Mouse (Mus musculus): ENCODE data around the gene Dedd2. TPM values are rescaled to one million over a fixed set of nuclear protein-coding genes. Genes with fewer than 3 reads are reported as not detected.
"Not testable (repeated sequence)": the region's sequence is repeated elsewhere in the genome, so short reads cannot be mapped to it uniquely, and the experiment has no call there.

The Dedd2 gene
- polyA plus RNA-seq (2014; fragmentation: Nextera tagmentation; extraction: Ambion mirVana), result 14.9 and 15.3 TPM in 2 replicates

DNA sequence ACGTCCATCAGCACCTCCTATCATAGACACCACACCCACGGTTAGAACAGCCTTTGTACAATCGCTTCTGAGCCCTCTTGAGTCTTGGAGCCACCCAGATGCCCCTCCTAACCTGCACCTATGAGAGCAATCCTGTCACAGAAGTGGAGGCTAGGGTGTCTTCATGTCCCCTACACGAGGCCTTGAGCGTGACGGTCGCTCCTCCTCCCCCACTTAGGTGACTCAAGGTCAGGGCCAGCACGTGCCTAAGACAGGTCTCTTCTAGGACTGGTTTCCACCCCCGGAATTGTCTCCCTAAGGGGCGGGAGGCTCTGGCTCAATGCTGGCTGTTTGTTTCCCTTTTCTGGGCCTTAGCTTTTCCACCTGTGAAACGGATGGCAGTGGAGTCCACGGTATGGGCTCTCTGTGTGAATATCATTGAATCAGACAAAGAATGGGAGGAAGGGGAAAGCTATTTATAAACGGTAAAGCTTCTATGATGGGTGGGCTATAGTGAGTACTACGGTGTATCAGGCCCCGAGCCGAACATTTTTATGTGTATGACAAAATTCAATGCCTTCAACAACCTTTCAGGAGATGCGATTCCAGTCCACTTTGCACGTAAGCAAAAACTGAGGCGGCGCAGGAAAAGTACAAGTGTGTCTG, at the start of gene Dedd2:
Dedd2 (minus strand) TSS at position 159 of the 645 bp plus-strand sequence.
- peak within 1 kb of the TSS; percentile 70 for H3K4me2 ChIP-seq (ENCODE audit: low read depth, low read length)
- peaks cover 11% of the 10 kb centered on the region for H3K36me3 ChIP-seq (ENCODE audit: control insufficient read depth, insufficient read depth, low read length)
- H3K4me3 ChIP-seq (ENCODE audit: low read depth, low read length), result peak within 1 kb of the TSS; percentile 68
- no peaks in the 10 kb centered on the region for H3K9me3 ChIP-seq (ENCODE audit: control insufficient read depth, low read length)
- peak; percentile 2; the same call in 1 of the 2 replicates for ATAC-seq (ENCODE audit: low read depth)
- WGBS, result 8% methylated on average over 20 of the region's 20 CpGs
- H3K9ac ChIP-seq (replicated peaks; ENCODE audit: low read depth, low read length), result peak within 1 kb of the TSS; percentile 57
- no peaks in the 10 kb centered on the region for H3K27me3 ChIP-seq (ENCODE audit: control insufficient read depth, insufficient read depth, low read length)
- peaks cover 21% of the 10 kb centered on the region for H3K4me1 ChIP-seq (ENCODE audit: control insufficient read depth, insufficient read depth, low read length)
- H3K27ac ChIP-seq (ENCODE audit: low read depth, low read length), result peak within 1 kb of the TSS; percentile 82

DNA sequence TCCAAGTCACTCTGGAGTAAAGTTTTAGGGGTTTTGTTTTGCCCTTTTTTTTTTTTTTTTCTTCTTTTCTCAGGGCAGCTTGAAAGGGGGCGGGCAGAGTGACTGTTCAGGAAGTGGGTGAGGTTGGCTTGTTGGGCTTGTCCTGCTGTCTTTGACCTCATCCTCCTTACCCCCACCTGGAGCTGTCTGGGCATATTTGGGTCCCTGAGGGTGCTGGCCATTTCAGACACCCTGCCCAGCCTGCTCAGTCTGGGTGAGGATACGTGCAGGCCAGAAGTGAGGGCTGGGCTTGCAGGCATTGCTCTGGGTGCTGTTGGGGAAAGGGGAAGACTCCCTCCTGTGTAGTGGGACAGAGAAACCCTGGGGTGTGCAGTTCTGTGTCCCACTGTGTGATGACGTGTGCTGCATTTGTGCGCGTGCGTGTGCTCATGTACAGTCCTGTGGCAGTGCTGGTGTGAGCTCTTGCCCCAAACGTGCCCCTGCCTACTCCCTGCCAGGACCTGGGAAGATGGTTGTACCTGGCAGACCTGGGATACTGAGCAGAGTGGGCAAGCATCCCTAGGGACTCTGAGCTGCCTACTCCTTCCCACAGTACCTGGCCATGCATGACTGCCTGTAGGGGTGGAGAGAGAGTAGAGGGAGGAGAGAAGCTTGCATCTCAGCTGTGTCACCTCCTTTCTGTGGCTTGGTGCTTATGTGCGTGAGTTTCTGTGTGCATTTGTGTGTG, 49.3 kb upstream of the Dedd2 start:
- Histone ChIP-seq H3K27me3 (ENCODE audit: control insufficient read depth, insufficient read depth, low read length) (no peaks in the 10 kb centered on the region), H3K27ac (ENCODE audit: low read depth, low read length) (no peak overlapping the region), H3K4me2 (ENCODE audit: low read depth, low read length) (peak overlapping the region; percentile 83), H3K9ac (replicated peaks; ENCODE audit: low read depth, low read length) (0 out of 2 replicates have a peak overlapping the region, but pooled peaks have one; percentile 7), H3K9me3 (ENCODE audit: control insufficient read depth, low read length) (no peaks in the 10 kb centered on the region), H3K4me1 (ENCODE audit: control insufficient read depth, insufficient read depth, low read length) (peaks cover 23% of the 10 kb centered on the region; the same call in 1 of the 2 replicates), H3K4me3 (ENCODE audit: low read depth, low read length) (peak overlapping the region; percentile 69; the same call in 1 of the 2 replicates), H3K36me3 (ENCODE audit: control insufficient read depth, insufficient read depth, low read length) (peaks cover 17% of the 10 kb centered on the region; the same call in 1 of the 2 replicates)
- WGBS, result 86% methylated on average over 8 of the region's 8 CpGs
- ATAC-seq (ENCODE audit: low read depth), result no peak

DNA sequence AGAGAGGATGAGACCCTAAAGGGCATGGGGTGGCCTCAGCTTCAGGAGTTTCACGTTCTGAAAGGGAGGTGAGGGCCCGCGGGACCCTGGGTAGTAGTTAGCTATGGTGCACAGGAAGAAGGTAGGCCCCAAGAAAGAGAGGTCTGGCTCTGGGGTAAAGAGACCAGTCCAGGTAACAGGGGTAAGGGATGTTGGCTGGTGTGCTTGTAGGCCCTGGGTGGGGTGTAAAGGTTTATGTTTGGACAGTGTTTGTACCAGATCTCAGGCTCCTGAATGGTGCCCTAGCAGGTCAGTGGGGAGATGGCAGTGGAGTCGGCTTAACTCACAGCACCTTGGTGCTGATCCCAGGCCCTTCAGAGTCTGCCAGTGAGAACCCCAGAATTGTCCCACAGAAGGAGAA, 48.6 kb upstream of the Dedd2 start:
- WGBS, result 34% methylated on average over 4 of the region's 4 CpGs
- H3K27me3 ChIP-seq (ENCODE audit: control insufficient read depth, insufficient read depth, low read length), result no peaks in the 10 kb centered on the region
- ATAC-seq (ENCODE audit: low read depth), result no peak
- H3K9ac ChIP-seq (replicated peaks; ENCODE audit: low read depth, low read length), result peak overlapping the region; percentile 81
- H3K4me2 ChIP-seq (ENCODE audit: low read depth, low read length), result peak overlapping the region; percentile 83
- H3K4me3 ChIP-seq (ENCODE audit: low read depth, low read length), result peak overlapping the region; percentile 69
- H3K4me1 ChIP-seq (ENCODE audit: control insufficient read depth, insufficient read depth, low read length), result peaks cover 20% of the 10 kb centered on the region; the same call in 1 of the 2 replicates
- peak overlapping the region; percentile 90; the same call in 1 of the 2 replicates for H3K27ac ChIP-seq (ENCODE audit: low read depth, low read length)
- no peaks in the 10 kb centered on the region for H3K9me3 ChIP-seq (ENCODE audit: control insufficient read depth, low read length)
- peaks cover 17% of the 10 kb centered on the region; the same call in 1 of the 2 replicates for H3K36me3 ChIP-seq (ENCODE audit: control insufficient read depth, insufficient read depth, low read length)

DNA sequence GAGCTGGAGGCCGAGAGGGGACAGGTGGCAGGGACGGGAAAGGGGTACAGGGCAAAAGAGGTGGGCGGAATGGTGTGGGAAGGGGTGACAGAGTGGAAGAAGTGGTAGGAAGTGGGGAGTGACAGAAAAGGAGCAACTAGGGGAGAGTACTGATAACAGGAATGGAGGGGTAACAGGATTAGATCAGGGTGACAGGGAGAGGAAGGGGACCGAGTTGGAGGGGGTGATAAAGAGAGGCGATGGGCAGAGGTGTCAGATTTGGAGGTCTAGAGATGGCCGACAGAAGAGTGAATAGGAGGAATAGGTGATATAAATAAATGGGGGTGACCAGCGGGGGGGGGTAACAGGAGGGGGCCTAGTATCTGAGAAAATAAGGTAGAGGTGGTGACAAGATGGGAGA, 48.2 kb upstream of the Dedd2 start:
- peaks cover 13% of the 10 kb centered on the region; the same call in 1 of the 2 replicates for H3K36me3 ChIP-seq (ENCODE audit: control insufficient read depth, insufficient read depth, low read length)
- H3K9ac ChIP-seq (replicated peaks; ENCODE audit: low read depth, low read length), result peak overlapping the region; percentile 81
- H3K27ac ChIP-seq (ENCODE audit: low read depth, low read length), result peak overlapping the region; percentile 90
- no peaks in the 10 kb centered on the region for H3K9me3 ChIP-seq (ENCODE audit: control insufficient read depth, low read length)
- peak overlapping the region; percentile 69 for H3K4me3 ChIP-seq (ENCODE audit: low read depth, low read length)
- H3K4me2 ChIP-seq (ENCODE audit: low read depth, low read length), result peak overlapping the region; percentile 83
- ATAC-seq (ENCODE audit: low read depth), result no peak
- no peaks in the 10 kb centered on the region for H3K27me3 ChIP-seq (ENCODE audit: control insufficient read depth, insufficient read depth, low read length)
- peaks cover 18% of the 10 kb centered on the region; the same call in 1 of the 2 replicates for H3K4me1 ChIP-seq (ENCODE audit: control insufficient read depth, insufficient read depth, low read length)
- 5% methylated on average over 7 of the region's 7 CpGs for WGBS

DNA sequence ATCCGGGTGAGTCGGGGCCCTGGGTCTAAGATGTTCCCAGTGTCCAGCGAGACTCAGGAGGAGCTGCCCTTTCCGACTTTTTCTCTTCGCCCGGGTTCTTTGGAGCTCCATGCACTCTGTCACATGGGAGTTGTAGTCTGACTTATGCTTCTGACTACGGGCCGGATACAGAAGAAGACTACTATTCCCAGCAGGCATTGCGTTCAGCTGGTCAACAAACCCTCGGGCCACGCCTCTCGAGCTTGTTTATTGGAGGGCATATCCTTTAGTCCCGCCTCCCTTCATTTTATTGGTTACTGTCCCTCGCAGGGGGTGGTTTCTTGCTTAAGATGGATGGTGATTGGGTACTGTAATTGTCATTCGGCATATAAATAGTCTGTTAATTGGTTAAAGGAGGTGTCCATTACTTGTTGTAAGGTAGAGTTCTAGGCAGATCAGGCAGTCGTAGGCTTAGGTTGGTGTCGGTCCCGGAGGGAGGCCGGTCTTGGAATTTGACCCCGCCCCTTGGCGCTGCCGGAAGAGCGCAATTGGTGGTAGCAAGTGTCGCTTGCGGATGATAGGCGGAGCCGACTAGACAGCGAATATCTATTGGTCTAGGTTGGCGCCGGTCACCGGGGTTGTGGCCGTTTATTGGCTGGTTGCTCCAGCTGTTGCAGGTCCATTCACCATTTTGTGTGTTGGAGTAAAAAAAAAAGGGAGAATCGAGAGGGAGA, 47.5 kb upstream of the Dedd2 start:
- Histone ChIP-seq H3K4me3 (ENCODE audit: low read depth, low read length) (peak overlapping the region; percentile 69), H3K9me3 (ENCODE audit: control insufficient read depth, low read length) (no peaks in the 10 kb centered on the region), H3K9ac (replicated peaks; ENCODE audit: low read depth, low read length) (peak overlapping the region; percentile 81), H3K4me1 (ENCODE audit: control insufficient read depth, insufficient read depth, low read length) (peaks cover 18% of the 10 kb centered on the region; the same call in 1 of the 2 replicates), H3K27me3 (ENCODE audit: control insufficient read depth, insufficient read depth, low read length) (no peaks in the 10 kb centered on the region), H3K36me3 (ENCODE audit: control insufficient read depth, insufficient read depth, low read length) (peaks cover 10% of the 10 kb centered on the region; the same call in 1 of the 2 replicates), H3K27ac (ENCODE audit: low read depth, low read length) (peak overlapping the region; percentile 90), H3K4me2 (ENCODE audit: low read depth, low read length) (peak overlapping the region; percentile 83)
- WGBS, result under 1% methylated on average over 33 of the region's 33 CpGs
- ATAC-seq (ENCODE audit: low read depth), result peak; percentile 96

DNA sequence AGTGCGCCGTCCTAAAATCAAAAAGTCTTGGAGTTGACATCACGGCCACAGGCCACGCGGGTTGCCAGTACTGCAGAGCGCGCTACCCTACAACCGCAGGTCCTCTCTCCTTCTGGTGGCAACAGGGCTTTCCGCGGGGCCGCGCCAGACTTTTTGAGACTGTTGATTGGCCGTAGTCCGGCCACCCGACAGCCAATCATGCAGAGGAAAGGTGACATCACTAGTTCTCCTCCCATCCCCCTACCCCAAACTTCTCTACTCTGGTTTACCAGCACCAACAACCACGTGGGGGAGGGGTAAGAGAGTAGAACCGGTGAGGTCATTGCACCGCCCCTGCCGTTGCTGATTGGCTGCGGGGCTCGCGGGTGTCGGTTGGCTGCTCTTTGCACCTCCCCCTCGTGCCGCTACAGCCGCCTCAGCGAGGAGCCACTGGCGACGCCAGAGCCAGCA, 46.9 kb upstream of the Dedd2 start, which contains the start of gene Cic:
Cic (plus strand) TSS at position 404 of the 450 bp plus-strand sequence.
- peak within 1 kb of the TSS; percentile 90 for H3K27ac ChIP-seq (ENCODE audit: low read depth, low read length)
- peak within 1 kb of the TSS; percentile 81 for H3K9ac ChIP-seq (replicated peaks; ENCODE audit: low read depth, low read length)
- H3K4me2 ChIP-seq (ENCODE audit: low read depth, low read length), result peak within 1 kb of the TSS; percentile 83
- H3K9me3 ChIP-seq (ENCODE audit: control insufficient read depth, low read length), result no peaks in the 10 kb centered on the region
- under 1% methylated on average over 29 of the region's 29 CpGs for WGBS
- peaks cover 9% of the 10 kb centered on the region; the same call in 1 of the 2 replicates for H3K36me3 ChIP-seq (ENCODE audit: control insufficient read depth, insufficient read depth, low read length)
- peaks cover 18% of the 10 kb centered on the region; the same call in 1 of the 2 replicates for H3K4me1 ChIP-seq (ENCODE audit: control insufficient read depth, insufficient read depth, low read length)
- peak; percentile 87 for ATAC-seq (ENCODE audit: low read depth)
- H3K27me3 ChIP-seq (ENCODE audit: control insufficient read depth, insufficient read depth, low read length), result no peaks in the 10 kb centered on the region
- peak within 1 kb of the TSS; percentile 69 for H3K4me3 ChIP-seq (ENCODE audit: low read depth, low read length)

DNA sequence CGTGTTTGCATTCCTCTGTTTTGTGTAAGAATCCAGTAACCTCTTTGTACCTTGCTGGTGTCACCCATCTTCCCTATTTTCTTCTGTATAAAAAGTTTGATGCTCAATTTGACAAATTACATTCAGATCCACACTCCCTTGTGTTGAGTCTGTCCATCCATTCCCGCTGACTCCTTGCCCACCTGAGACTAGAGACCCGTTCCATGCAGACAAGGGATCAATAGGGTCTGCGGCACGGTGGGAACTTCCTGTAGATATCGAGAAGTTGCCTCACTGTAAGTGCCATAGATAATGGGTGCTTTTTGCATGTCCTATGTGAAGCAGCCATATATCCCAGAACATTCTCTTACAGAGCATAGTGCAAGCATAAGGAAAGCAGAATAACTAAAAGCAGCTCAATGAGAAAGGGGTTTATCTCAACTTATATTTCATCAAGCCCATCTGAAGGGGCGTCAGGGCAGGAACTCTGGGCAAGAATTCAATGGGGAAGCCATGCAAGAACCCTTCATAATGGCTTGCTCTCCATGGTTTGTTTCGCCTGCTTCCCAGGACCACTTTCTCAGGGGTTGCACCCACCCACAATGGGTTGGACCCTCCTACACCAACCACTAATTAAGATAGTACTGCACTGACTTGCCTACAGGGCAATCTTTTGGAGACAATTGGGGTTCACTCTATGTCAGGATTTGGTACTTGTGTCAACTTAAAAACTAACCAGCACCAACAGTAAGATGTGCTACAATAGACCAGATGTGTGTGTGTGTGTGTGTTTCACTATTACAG, 46.0 kb upstream of the Dedd2 start:
- Histone ChIP-seq H3K27me3 (ENCODE audit: control insufficient read depth, insufficient read depth, low read length) (no peaks in the 10 kb centered on the region), H3K4me3 (ENCODE audit: low read depth, low read length) (no peak overlapping the region)

DNA sequence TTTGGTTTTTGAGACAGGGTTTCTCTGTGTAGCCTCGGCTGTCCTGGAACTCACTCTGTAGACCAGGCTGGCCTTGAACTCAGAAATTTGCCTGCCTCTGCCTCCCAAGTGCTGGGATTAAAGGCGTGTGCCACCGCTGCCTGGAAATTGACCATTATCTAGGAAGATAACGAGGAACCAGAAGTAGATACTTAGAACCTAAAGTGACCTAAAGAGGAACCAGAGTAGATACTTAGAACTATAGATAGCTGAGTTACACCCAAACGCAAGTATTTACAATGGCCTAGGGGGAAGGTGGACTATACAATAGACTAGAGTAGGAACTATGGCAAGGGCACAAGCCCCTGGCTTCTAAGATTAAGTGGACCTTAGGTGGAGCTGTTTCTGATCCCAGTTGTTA, 45.3 kb upstream of the Dedd2 start:
- ATAC-seq (ENCODE audit: low read depth); H3K4me3 ChIP-seq (ENCODE audit: low read depth, low read length); H3K9ac ChIP-seq (replicated peaks; ENCODE audit: low read depth, low read length); H3K36me3 ChIP-seq (ENCODE audit: control insufficient read depth, insufficient read depth, low read length); H3K4me2 ChIP-seq (ENCODE audit: low read depth, low read length); H3K27me3 ChIP-seq (ENCODE audit: control insufficient read depth, insufficient read depth, low read length); H3K9me3 ChIP-seq (ENCODE audit: control insufficient read depth, low read length); H3K27ac ChIP-seq (ENCODE audit: low read depth, low read length): not testable (repeated sequence)
- WGBS, result 95% methylated on average over 5 of the region's 5 CpGs
- H3K4me1 ChIP-seq (ENCODE audit: control insufficient read depth, insufficient read depth, low read length), result peaks cover 18% of the 10 kb centered on the region; the same call in 1 of the 2 replicates

More for the DNA sequence above, 46.0 kb upstream of the Dedd2 start:
- H3K36me3 ChIP-seq (ENCODE audit: control insufficient read depth, insufficient read depth, low read length), result peaks cover 3% of the 10 kb centered on the region; the same call in 1 of the 2 replicates
- H3K9me3 ChIP-seq (ENCODE audit: control insufficient read depth, low read length), result no peaks in the 10 kb centered on the region
- no peak overlapping the region for H3K9ac ChIP-seq (replicated peaks; ENCODE audit: low read depth, low read length)
- peaks cover 18% of the 10 kb centered on the region; the same call in 1 of the 2 replicates for H3K4me1 ChIP-seq (ENCODE audit: control insufficient read depth, insufficient read depth, low read length)
- peak overlapping the region; percentile 47; the same call in 1 of the 2 replicates for H3K4me2 ChIP-seq (ENCODE audit: low read depth, low read length)
- H3K27ac ChIP-seq (ENCODE audit: low read depth, low read length), result no peak overlapping the region
- 90% methylated on average over 8 of the region's 8 CpGs for WGBS
- ATAC-seq (ENCODE audit: low read depth), result no peak
